Mouse (Mus musculus) layer of hippocampus, adult 9-10 months (tissue): ENCODE results near the gene Pus1.
A peak's percentile ranks its signal among the peaks of the same experiment; 100 is the strongest.
"Not testable (repeated sequence)": the region's sequence is repeated elsewhere in the genome, so short reads cannot be mapped to it uniquely, and the experiment has no call there.

Source experiments
- DNase-seq: peaks from one replicate; pipeline ENCODE4 v3.0.0; 2022; ENCODE audit warnings: low spot score

The Pus1 gene

GRCm38 (mm10) chr5:110781529-110782238 lies 1.2 kb upstream of the Pus1 start:
- no peak for DNase-seq

- DNase-seq, result no peak
Measured at GRCm38 (mm10) chr5:110780761-110781528, 486 bp upstream of the Pus1 start.

- DNase-seq, result no peak
Measured at GRCm38 (mm10) chr5:110779276-110779997, 1.0 kb downstream of the Pus1 start.

- DNase-seq, result no peak
Measured at GRCm38 (mm10) chr5:110778263-110778662, 2.2 kb downstream of the Pus1 start.

GRCm38 (mm10) chr5:110776141-110776540 lies 4.3 kb downstream of the Pus1 start:
- no peak for DNase-seq

GRCm38 (mm10) chr5:110774511-110774910 lies 5.9 kb downstream of the Pus1 start:
- DNase-seq, result no peak

GRCm38 (mm10) chr5:110772945-110773344 lies 7.5 kb downstream of the Pus1 start:
- not testable (repeated sequence) for DNase-seq

GRCm38 (mm10) chr5:110770448-110771158 lies 9.9 kb downstream of the Pus1 start, which contains the start of gene Ep400:
TSS of gene Ep400 (minus strand) at chr5:110770717.
- peak; percentile 97 for DNase-seq

GRCm38 (mm10) chr5:110770031-110770445 lies 10.4 kb downstream of the Pus1 start:
- no peak for DNase-seq

- no peak for DNase-seq
Measured at GRCm38 (mm10) chr5:110769272-110769671, 11.2 kb downstream of the Pus1 start.

- DNase-seq, result no peak
Measured at GRCm38 (mm10) chr5:110763890-110764289, 16.6 kb downstream of the Pus1 start.

- DNase-seq, result no peak
Measured at GRCm38 (mm10) chr5:110745021-110745420, 35.4 kb downstream of the Pus1 start.

GRCm38 (mm10) chr5:110739496-110740275 lies 40.8 kb downstream of the Pus1 start:
- no peak for DNase-seq

- DNase-seq, result no peak
Measured at GRCm38 (mm10) chr5:110735606-110736005, 44.9 kb downstream of the Pus1 start.

GRCm38 (mm10) chr5:110733231-110733823 lies 47.1 kb downstream of the Pus1 start:
- no peak for DNase-seq

GRCm38 (mm10) chr5:110731227-110731626 lies 49.2 kb downstream of the Pus1 start:
- no peak for DNase-seq

- no peak for DNase-seq
Measured at GRCm38 (mm10) chr5:110727850-110728249, 52.6 kb downstream of the Pus1 start.
